Mouse (Mus musculus) spleen, postnatal 14 days (tissue): ENCODE measurements around the gene Pck2.
A peak's percentile ranks its signal among the peaks of the same experiment; 100 is the strongest.

Experiments
- DNase-seq, 2 experiments: peaks; one replicate each; pipeline ENCODE4 v3.0.0; 2021 to 2022; ENCODE audit warnings: low spot score in 2 of 2

Pck2 gene

GRCm38 (mm10) chr14:55540067-55540786 is at the start of gene Pck2:
Gene Pck2, plus strand, starts transcription at chr14:55540266.
- peak; percentile 81 to 83 for DNase-seq

DNA sequence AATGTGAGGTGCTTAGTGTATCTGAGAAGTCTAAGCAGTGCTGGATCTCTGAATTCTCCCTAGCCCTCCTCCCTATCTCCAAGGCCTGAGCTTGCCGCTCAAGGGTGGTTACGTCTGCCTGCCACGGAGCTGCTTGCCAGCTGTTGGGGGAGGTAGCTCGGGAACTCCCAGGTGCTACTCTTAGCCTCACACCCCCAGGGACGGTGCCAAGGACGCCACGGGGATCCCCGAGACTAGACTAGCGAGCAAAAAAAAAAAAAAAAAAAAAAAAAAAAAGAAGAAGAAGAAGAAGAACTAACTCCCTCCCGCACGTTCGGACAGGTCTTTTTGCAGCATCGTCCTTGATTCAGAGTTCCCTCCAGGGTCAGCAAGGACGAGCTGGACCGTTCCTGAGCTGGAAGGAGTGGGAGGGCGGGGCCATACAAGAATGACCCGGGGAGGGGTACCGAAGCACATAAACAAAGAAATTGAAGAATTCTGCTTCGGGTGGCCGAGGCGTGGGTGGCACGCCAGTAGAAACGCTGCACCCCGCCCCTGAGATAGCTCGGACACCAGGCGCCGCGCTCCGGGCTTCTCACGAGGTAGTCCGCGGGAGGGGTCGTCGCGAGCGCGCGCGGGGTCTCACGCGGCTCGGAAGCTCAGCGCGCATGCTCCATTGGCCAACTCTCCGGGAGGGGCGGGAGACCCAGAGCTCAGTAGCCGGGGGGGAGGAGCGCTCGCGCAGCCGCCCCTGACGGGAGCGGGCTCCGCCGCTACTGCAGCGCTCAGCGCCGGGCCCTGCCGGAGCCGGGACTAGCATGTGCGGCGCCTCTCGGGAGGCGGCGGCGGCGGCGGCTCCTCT is 49.5 kb upstream of the Pck2 start, which contains the start of gene Carmil3:
Carmil3 (plus strand) TSS at position 291 of the 841 bp plus-strand sequence.
- peak in 1 of 2 experiments; percentile 24 for DNase-seq

DNA sequence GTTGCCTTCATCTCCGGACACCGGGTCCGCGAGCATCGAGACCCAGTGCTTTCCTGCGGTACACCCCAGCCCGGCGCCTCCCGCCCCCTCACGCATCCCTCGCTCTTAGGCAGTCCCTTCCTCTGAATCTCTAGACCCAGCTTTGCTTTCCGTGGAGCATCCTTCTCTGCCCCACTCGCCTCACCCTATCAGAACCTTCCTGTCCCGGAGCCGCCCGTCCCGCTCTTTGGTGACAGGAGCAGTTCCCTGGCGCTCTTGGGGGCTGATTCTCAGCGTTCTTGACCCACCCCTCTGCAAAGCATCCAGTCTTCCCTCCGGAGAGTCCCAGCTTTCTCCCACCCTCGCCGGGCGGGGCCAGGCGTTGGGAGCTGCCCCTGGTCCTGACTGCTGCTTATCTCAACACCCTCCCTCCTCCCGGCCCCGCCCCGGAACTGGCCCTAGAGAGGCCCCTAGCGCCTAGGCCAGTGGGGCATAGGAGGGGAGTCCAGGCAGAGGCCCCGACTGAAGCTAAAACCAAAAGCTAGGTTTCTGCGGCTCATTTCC is 48.7 kb upstream of the Pck2 start:
- peak; percentile 35 to 51 for DNase-seq

- no peak for DNase-seq
Measured at GRCm38 (mm10) chr14:55492103-55492502, 48.0 kb upstream of the Pck2 start.

- DNase-seq, result no peak
Measured at GRCm38 (mm10) chr14:55495509-55496240, 44.4 kb upstream of the Pck2 start.

DNA sequence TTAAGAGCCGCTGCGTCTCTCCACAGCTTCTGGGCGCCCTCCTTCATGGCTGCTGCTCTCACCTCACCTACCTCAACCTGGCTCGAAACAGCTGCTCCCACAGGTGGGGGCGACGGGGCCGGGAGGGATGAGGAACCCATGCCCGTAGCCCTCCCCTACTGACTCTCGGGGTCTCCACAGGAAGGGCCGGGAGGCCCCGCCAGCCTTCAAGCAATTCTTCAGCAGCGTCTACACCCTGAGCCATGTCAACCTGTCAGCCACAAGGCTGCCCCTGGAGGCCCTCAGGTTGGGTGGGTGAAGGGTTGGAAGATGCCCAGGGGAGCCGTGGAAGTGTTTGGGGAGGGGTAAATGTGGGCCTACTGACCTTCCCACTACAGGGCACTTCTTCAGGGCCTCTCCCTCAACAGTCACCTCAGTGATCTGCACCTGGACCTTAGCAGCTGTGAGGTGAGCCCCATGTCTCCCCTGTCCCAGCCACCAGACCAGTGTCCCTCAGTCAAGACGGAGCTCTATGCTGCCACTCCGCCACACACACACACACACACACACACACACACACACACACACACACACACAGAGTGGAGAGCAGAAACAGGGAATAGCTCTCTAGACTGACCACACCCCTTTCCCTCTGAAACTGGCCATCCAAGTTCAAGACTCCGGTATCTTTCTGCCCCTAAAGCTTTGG is 43.2 kb upstream of the Pck2 start:
- no peak for DNase-seq

- peak; percentile 77 to 90 for DNase-seq
Measured at GRCm38 (mm10) chr14:55497449-55497821, 42.6 kb upstream of the Pck2 start.

DNA sequence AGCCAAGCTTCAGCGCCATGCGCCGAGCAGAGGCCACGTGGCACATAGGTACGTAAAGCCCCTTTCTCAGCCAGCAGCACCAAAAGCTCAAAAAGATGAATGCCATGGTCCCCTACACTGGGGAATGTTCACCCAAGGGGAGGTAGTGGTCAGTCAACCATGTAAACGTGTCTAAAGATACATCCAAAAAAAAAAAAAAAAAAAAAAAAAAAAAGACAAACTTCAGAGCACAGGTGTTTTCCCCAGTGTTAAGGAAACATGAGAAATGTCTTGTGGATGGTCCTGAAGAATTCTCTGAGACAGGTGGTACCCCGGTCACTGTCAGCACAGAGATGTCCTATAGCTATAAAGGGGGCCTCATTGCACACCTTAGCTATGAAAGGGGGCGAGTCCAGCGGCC is 34.5 kb upstream of the Pck2 start:
- no peak for DNase-seq

DNA sequence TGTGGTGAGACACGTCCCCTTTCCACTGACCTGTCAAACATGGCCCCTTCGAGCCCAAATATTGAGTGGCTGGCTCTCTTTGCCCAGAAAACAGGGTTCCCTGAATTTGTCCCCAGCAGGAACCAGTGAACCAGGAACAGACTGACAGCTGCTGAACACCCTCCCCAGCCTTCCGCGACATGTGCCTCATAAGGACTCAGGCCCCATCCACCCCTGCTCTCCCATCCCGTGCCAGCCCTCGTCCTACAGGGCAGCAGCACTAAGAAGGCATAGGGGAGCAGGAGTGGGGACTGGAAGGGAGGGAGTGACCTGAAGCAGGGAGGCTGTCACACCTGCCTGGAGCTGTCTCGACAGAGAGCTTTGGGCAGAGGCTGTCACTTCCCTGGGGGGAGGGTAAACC is 32.3 kb upstream of the Pck2 start:
- no peak for DNase-seq

DNA sequence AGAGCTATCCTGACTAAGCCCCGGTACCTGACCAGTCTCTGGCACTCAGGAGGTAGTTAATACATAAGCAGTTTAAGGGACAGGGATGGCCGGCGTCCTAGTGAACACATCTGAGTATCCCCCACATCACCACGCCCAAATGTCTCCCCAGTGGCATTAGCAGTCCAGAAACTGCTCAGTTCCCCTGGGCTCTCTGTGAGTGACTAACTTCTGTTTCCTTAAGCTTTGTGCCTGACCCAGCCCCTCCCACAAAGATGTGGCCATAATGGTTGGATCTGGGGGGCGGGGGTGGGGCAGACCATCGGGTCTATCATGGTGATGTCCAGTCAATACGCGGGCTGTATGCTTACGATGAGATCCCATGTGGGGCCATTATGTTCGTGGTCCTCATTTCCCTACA is 30.5 kb upstream of the Pck2 start:
- DNase-seq, result no peak

- DNase-seq, result no peak
Measured at GRCm38 (mm10) chr14:55510125-55510731, 29.8 kb upstream of the Pck2 start, which contains the start of gene Cpne6. Gene Cpne6, plus strand, starts transcription at chr14:55510445.

- no peak for DNase-seq
Measured at GRCm38 (mm10) chr14:55511037-55511436, 29.0 kb upstream of the Pck2 start.

GRCm38 (mm10) chr14:55513927-55514326 is 26.1 kb upstream of the Pck2 start:
- no peak for DNase-seq

DNA sequence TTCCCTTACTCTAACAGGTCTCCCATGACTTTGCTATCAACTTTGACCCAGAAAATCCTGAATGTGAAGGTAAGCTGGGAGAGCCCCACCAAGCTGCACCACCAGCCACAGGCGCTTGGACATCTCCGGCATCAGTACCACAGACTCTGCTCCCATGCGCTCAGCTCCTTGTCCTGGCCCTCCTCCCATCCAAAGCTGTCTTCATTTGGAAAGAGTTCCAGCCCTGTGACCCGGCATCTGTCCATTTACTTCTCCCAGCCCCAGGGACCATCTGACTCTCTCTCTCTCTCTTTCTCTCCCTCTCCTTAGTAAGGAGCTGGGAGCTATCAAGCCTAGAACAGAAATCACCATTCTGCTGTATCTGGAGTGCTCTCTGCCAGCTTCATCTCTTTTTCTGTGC is 24.2 kb upstream of the Pck2 start:
- DNase-seq, result no peak

DNA sequence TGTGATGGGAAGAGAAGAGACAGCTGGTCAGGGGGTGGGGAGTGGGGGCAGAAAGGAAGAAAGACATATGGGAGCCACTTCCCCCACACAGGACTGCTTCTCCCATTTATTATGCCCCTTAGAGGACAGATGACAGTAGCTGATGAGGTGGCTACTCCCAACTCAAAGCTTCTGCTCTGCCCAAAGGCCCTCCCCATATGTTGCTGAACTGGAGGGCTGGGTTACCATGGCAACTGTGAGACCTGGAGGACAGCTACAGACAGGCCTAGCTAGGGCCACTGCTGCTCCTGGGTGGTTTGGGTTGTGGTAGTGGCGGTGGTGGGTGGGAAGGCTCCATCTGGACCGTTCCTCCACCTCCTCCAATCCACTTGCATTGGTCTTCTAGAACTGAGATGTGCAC is 21.2 kb upstream of the Pck2 start:
- DNase-seq, result no peak

DNA sequence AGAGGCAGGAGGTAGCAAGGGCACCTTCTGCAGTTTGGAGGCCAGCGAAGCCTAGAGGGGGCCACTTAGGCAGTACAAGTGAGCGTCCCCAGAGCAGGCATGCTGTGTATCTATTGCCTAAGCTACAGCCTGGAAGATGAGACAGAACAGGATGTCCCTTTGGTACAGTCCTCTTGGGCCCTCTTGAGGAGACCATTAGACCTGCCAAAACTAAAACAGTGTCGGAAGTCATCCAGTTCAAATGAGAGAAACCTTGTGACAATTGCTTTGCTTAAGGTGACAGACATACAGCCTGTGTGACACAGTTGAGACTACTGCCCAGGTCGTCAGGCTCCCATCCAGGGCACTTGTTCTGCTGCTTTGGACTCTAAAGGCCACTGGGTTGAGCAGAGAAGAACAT is 20.5 kb upstream of the Pck2 start:
- DNase-seq, result no peak

DNA sequence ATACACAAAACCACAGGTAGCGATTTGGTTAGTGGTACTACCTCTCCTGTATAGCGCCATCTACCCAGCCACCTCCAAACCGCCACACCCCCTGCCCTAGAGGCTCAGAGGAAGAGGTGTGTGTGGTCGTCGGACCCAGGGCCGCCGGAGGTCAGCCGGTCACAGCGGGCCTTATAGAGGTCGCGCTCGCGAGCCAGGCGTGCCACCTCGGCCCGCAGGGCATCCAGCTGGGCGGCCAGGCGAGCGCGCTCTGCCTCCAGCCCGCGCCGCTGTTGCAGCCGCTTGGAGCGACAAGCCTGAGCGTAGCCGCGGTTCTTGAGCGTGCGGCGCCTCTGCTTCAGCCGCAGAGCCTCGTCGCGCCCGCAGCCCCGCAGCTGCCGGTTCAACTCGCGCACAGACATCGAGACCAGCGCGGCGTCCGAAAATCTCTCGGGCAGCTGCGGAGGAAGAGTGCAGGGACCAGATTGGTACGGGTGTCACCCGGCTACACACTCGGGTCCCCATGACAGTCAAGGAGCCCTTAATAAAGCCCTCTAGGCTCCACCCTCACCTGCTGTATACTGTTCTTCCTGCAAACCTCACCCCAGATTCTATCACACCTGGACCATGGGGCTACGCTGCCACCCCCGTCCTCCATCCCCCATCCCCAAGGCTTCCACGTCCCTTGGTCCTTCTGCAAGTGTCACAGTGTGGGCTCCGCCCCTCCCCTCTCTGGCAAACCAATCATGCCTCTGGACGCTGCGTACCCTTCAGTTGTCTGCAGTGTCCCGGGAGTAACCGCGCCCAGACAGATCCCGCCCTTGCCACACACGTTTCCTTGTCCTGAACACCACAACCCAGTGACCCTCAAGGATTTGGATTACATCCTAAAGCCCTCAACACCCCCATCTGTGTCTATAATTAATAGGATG is 19.4 kb upstream of the Pck2 start:
- DNase-seq, result no peak

DNA sequence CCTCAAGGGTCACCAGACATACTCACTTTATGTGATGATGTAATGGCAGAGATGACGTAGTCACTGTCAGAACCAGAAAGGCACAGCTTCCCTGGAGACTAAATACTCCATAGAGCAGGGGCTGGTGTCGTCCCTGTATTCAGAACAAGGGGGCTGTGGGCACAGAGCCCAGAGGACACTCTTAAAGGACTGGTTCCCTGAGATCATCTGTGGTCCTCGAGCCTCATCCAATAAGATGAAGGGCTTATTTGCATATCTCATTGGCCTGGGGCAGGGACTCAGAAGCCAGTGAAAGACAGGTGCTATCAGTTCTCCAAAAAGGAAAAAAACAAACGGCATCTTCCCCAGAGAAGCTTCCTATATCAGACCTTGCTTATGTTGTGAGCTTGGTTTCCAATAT is 16.0 kb upstream of the Pck2 start:
- no peak for DNase-seq

- no peak for DNase-seq
Measured at GRCm38 (mm10) chr14:55524785-55525184, 15.3 kb upstream of the Pck2 start, which contains the start of gene Nrl. Gene Nrl, minus strand, starts transcription at chr14:55524981.

DNA sequence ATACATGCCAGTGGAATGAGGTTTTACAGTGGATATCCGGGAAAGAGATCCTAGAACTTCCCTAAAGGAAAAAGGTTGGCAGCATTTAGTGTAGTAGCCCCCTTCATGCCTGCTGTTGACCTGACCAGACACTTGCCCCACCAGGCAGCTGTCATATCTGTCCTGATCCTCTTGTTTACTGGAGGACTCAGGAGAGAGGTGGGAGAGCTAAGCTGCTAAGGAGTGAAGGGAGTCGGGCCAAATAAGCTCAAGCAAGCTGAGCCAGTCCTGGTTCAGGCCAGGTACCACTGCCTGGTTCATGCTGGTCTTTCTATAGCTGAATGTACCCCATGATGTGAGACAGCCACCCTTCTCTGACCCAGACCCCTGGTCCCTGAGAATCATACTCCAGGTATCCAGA is 13.4 kb upstream of the Pck2 start:
- DNase-seq, result no peak
